Mouse (Mus musculus): ENCODE measurements at regions not wholly inside any gene's neighbourhood (a gene's known extent, or its start where the extent isn't known, plus 50 kb on each side); places are given as distances from the start of the nearest gene placed in this dataset.

- Histone ChIP-seq H3K4me3 (replicated peaks in 1 of 3; ENCODE audit: low read depth in 2 of 3, low read length in 2 of 3, poor library complexity in 1 of 3) (no peak overlapping the region), H3K9me3 (replicated peaks; ENCODE audit: low read length) (peaks cover 48% of the 10 kb centered on the region), H3K4me2 (ENCODE audit: insufficient read depth, low read depth, poor library complexity, severe bottlenecking) (no peak overlapping the region), H3K36me3 (replicated peaks in 1 of 2; ENCODE audit: control insufficient read depth in 1 of 2, insufficient read depth in 1 of 2, low read length in 1 of 2) (no peaks in the 10 kb centered on the region), H3K79me2 (replicated peaks; ENCODE audit: control insufficient read depth, extremely low read depth, insufficient read depth, poor library complexity, severe bottlenecking) (no peaks in the 10 kb centered on the region), H3K9ac (ENCODE audit: insufficient read depth, low read depth) (no peak overlapping the region), H3K4me1 (ENCODE audit: control insufficient read depth in 1 of 2, insufficient read depth in 2 of 2) (no peaks in the 10 kb centered on the region), H3K27me3 (replicated peaks) (no peaks in the 10 kb centered on the region), H3K27ac (ENCODE audit: insufficient read depth, low read depth) (no peak overlapping the region)
- in situ Hi-C loops (cut with MboI; ENCODE audit: low pct_ligation_motif_present, low pct_unique_long_range_greater_than_20kb, low sequenced_read_pairs) = no loop called here
- TF ChIP-seq ZC3H11A (IDR thresholded peaks at IDR 0.05; ENCODE audit: low read depth, low read length) = no peak
- no peak for TF ChIP-seq TBP (conservative IDR thresholded peaks at IDR 0.05; ENCODE audit: low read depth, low read length)
- no peak for TF ChIP-seq HCFC1 (IDR thresholded peaks at IDR 0.05; ENCODE audit: low read depth, low read length)
- no peak for TF ChIP-seq CTCF (conservative IDR thresholded peaks at IDR 0.05 in 1 of 2, IDR thresholded peaks at IDR 0.05 in 1 of 2; ENCODE audit: low read depth in 2 of 2, low read length in 2 of 2)
- TF ChIP-seq MYC (IDR thresholded peaks at IDR 0.05; ENCODE audit: low read depth, low read length) = no peak
- TF ChIP-seq ELF1 (IDR thresholded peaks at IDR 0.05; ENCODE audit: low read depth, low read length) = no peak
- no peak for TF ChIP-seq GABPA (IDR thresholded peaks at IDR 0.05; ENCODE audit: insufficient replicate concordance, low read depth, low read length)
- TF ChIP-seq JUND (conservative IDR thresholded peaks at IDR 0.05; ENCODE audit: low read depth, low read length) = no peak
- no peak for TF ChIP-seq JUN (IDR thresholded peaks at IDR 0.05; ENCODE audit: insufficient read depth, low read depth, low read length)
- TF ChIP-seq ETS1 (conservative IDR thresholded peaks at IDR 0.05; ENCODE audit: low read depth, low read length) = no peak
- no peak for TF ChIP-seq NRF1 (IDR thresholded peaks at IDR 0.05; ENCODE audit: low read depth, low read length)
- TF ChIP-seq USF1 (IDR thresholded peaks at IDR 0.05; ENCODE audit: low read depth, low read length) = no peak
- TF ChIP-seq MXI1 (IDR thresholded peaks at IDR 0.05; ENCODE audit: low read depth, low read length) = no peak
- no peak for DNase-seq (ENCODE audit: extremely low read depth)
- dilution Hi-C loops (cut with MboI; ENCODE audit: extremely low pct_ligation_motif_present, extremely low pct_unique_long_range_greater_than_20kb, low sequenced_read_pairs) = no loop called here
These were observed 467.7 kb upstream of the Castor2 start for GRCm38 (mm10) chr5:133631812-133632211.

- DNase-seq (ENCODE audit: extremely low read depth) = no peak
- H3K4me2 ChIP-seq (ENCODE audit: insufficient read depth, low read depth, poor library complexity, severe bottlenecking) = no peak overlapping the region
- peaks cover 60% of the 10 kb centered on the region for H3K9me3 ChIP-seq (replicated peaks; ENCODE audit: low read length)
- no peak overlapping the region for H3K4me3 ChIP-seq (replicated peaks in 1 of 3; ENCODE audit: low read depth in 2 of 3, low read length in 2 of 3, poor library complexity in 1 of 3)
- no peaks in the 10 kb centered on the region for H3K27me3 ChIP-seq (replicated peaks)
- H3K27ac ChIP-seq (ENCODE audit: insufficient read depth, low read depth) = no peak overlapping the region
- H3K36me3 ChIP-seq (replicated peaks in 1 of 2; ENCODE audit: control insufficient read depth in 1 of 2, insufficient read depth in 1 of 2, low read length in 1 of 2) = no peaks in the 10 kb centered on the region
- H3K9ac ChIP-seq (ENCODE audit: insufficient read depth, low read depth) = no peak overlapping the region
- no peaks in the 10 kb centered on the region for H3K4me1 ChIP-seq (ENCODE audit: control insufficient read depth in 1 of 2, insufficient read depth in 2 of 2)
- no peaks in the 10 kb centered on the region for H3K79me2 ChIP-seq (replicated peaks; ENCODE audit: control insufficient read depth, extremely low read depth, insufficient read depth, poor library complexity, severe bottlenecking)
- dilution Hi-C loops (cut with MboI; ENCODE audit: extremely low pct_ligation_motif_present, extremely low pct_unique_long_range_greater_than_20kb, low sequenced_read_pairs) = no loop called here
- TF ChIP-seq IRF4 (IDR thresholded peaks at IDR 0.05; ENCODE audit: low read depth, low read length) (no peak), ELF1 (IDR thresholded peaks at IDR 0.05; ENCODE audit: low read depth, low read length) (no peak), GABPA (IDR thresholded peaks at IDR 0.05; ENCODE audit: insufficient replicate concordance, low read depth, low read length) (no peak), MEF2A (IDR thresholded peaks at IDR 0.05; ENCODE audit: borderline replicate concordance, low read depth, low read length) (no peak), PAX5 (IDR thresholded peaks at IDR 0.05; ENCODE audit: low read length) (no peak), ZKSCAN1 (IDR thresholded peaks at IDR 0.05; ENCODE audit: borderline replicate concordance, low read depth, low read length) (no peak), JUN (IDR thresholded peaks at IDR 0.05; ENCODE audit: insufficient read depth, low read depth, low read length) (no peak)
- in situ Hi-C loops (cut with MboI; ENCODE audit: low pct_ligation_motif_present, low pct_unique_long_range_greater_than_20kb, low sequenced_read_pairs) = no loop called here
These were observed 480.2 kb upstream of the Castor2 start for GRCm38 (mm10) chr5:133619347-133619746.

Data from CH12.LX (cell line).